Mouse (Mus musculus) adipocyte (in vitro differentiated cells): ENCODE results near the gene Slc39a1.
"Not testable (repeated sequence)": the region's sequence is repeated elsewhere in the genome, so short reads cannot be mapped to it uniquely, and the experiment has no call there.

Source experiments
- DNase-seq: peaks from one replicate; pipeline ENCODE4 v3.0.0-alpha.2; 2016; ENCODE audit warnings: low spot score

The Slc39a1 gene

DNA sequence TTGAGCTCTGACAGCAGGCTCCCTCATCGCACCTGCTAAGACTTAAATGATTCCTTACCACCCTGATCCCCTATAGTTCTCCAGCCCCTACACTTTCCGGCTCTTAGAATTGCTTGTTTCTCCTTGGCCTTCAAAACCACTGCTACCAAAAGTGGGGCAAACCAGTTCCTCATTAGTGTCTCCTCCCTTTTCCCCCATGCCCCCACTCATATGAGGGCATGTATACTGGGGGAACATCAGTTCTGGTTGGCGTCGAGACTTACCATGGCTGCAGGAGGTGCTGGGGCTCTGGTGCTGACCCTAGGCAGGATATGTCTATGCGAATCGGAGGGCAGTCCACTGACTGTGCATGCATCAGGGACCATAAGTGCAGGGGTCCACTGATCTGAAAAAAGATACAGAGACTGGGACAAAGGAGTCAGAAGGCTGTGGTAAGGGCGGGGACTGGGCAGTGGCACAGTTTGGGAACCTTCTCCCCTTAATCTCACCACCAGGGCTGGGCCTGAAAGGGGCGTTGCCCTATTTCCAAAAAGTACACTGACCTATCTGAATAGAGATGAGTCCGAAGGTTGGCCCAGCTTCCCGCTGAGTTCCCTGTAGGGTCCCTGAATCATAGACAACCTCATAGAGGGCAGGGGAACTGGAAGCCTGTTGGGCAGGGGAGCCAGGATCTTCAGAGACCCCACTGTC is 6.2 kb upstream of the Slc39a1 start:
- DNase-seq = no peak

DNA sequence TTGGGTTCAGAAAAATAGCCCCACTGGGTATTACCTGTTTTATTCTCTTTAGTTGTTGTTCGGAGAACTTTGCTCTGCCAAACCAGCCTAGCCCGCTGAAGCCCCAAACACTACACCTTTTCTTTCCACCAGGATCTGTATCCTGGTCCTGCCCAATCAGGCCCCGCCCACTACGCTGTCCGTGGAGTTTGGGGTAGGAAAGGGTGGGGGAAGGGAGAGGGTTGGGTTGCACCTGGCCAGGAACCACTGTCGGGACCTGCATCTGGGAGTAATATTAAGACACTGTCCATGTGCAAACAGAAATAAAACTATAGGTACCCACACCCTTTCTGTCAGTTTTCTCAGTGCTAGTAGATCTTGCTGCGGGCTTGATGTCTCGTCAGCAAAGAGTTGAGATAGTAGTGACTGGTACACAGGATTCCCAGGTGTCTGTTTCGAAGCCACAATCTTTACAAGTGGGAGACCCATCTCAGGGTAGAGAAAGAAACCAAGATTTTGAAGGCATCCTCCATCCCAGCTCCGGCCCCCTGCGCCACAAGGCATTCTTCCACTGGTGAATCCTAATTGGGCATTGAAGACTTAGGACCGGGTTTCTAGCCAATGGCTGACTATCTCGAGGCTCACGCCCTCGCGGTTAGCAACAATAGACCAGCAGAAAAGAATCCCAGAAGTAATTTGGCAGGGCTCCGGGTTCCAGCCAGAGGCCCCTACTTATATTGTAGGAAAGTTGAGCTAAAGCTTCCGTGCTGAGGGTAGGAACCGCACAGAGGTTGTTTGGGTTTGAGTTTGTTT is 4.8 kb upstream of the Slc39a1 start, which contains the start of gene Creb3l4:
Gene Creb3l4 (minus strand): TSS at position 529 of the 792 bp plus-strand sequence.
- no peak for DNase-seq

DNA sequence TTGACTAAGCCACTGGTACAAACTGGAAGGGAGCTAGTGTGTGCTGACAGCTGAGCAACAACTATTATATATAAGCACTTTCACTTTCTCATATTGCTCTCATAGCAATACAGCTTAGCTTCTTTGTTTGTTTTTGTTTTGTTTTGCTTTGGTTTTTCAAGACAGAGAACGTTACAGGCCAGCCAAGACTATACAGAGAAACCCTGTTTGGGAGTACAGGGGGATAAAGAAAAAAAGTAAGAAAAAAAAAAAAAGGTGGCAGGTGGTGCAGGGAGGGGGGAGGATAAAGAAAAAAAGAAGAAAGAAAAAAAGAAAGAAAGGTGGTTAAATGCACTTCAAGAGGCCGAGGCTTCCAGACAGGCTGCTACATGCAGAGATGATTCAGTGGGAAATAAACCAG is 2.6 kb upstream of the Slc39a1 start:
- DNase-seq = peak; percentile 57

DNA sequence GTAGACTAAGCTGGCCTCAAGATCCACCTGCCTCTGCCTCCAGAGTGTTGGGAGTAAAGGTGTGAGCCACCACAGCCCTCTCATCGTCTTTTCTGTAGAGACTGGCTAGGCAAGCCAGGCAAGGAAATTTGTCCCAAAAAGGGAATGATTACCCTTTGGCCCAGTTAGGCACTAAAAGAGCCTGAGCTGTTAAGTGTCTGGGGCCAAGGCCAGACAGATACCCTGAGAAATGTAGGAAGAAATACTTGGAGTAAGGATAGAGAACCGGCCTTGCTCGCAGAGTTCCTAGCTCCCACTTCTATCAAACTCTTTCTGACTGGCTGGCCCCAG is 377 bp upstream of the Slc39a1 start:
- no peak for DNase-seq

DNA sequence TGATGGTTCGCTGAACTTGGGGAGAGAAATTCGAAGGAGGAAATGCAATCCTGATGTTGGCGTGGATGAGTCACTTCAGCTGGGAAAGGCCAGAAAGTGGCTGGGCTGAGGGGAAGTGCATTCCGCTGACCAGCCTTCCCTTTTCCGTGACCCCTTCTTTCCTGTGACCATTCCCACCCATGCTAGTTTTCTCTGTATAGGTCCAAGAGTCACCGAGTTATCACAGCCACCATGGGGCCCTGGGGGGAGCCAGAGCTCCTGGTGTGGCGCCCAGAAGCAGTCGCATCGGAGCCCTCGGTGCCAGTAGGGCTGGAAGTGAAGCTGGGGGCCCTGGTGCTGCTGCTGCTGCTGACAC is 751 bp downstream of the Slc39a1 start:
- DNase-seq = peak; percentile 63

DNA sequence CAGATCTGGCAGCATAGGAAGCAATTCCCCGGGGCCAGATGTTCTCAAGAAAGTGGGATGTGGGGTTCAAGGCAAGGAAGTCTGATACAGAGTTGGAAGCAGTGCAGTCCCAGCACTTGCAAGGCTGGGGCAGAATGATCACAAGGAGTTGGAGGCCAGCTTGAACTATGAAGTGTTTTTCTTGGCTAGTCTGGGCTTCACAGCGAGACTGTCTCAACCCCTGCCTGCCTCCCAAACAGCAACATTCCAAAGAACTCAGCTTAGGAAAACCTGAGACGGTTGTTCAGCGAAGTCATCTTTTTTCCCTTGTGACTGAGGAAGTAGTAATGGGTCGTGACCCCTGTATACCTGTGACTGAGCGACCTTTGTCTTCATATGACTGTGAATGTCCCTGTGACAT is 2.8 kb downstream of the Slc39a1 start:
- DNase-seq = peak; percentile 82

DNA sequence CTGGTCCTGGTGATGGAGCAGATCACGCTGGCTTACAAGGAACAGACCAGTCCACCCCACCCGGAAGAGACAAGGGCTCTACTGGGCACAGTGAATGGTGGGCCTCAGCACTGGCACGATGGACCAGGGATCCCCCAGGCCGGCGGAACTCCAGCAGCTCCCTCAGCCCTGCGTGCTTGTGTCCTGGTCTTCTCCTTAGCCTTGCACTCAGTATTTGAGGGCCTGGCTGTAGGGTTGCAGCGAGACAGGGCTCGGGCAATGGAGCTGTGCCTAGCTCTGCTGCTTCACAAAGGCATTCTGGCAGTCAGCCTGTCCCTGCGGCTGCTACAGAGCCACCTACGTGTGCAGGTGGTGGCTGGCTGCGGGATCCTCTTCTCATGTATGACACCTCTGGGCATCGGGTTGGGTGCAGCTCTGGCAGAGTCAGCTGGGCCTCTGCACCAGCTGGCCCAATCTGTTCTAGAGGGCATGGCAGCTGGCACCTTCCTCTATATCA is 3.8 kb downstream of the Slc39a1 start:
- DNase-seq = not testable (repeated sequence)

DNA sequence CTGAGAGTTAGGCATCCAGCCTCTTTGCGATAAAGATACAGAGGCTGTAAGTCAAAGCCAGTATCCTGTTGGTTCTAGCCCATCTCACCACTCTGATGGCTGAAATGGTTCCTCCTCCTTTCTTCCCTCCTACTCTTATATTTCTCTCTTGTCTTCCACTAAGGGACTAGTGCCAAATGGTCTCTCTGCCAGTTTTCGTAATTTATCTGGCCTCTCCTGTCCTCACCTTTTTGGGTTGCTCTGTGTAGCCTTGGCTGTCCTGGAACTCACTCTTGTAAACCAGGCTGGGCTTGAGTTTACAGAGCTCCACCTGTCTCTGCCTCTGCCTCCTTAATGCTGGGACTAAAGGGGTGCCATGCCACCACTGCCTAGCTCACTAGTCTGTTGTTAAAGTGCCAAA is 4.7 kb downstream of the Slc39a1 start:
- not testable (repeated sequence) for DNase-seq

DNA sequence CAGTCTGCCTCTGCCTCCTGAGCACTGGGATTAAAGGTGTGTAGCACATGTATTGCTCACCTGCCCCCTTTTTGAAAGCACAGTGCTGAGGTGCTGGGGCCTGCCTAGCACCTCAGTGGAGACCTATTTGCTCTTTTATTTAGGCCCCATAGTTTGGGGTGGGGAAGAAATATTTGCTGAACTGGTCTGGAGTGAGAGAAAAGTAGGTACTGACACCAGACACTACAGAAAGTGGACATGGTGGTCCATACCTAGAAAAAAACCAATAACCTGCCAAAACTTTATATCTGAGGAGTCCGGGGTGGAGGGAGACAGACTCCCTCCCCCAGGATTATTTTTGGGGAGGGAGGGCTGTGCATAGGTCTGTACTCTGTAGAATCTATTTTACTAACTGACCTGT is 5.2 kb downstream of the Slc39a1 start:
- DNase-seq = not testable (repeated sequence)

DNA sequence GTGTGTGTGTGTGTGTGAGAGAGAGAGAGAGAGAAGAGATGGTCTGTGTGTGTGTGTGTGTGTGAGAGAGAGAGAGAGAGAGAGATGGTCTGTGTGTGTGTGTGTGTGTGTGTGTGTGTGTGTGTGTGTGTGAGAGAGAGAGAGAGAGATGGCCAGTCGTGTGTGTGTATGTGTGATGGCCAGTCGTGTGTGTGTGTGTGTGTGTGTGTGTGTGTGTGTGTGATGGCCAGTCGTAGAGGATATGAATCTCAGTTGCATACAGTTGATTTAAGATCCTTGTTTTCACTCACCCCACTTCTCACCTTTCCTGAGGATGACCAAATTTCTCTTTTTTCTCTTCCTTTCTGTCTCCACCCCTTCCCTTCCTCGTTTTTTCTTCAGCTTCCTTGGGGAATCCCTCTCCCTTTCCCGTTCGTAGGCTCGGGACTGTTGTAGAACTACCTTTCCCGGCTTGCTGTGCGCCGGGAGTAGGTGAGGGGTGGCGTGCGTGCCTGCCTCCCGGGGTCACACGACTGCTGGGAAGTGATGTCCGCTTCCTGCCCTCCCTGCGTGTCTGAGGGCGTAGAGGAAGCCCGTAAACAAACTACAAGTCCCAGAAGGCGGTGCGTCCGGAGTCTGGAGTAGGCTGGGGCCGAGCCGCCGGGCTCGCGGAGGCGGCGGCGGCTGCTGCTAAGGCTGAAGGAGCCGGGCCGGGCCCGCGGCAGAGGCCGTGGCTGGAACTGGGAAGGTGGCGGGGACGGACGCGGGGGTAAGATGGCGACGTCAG is 5.9 kb downstream of the Slc39a1 start, which contains the start of gene Crtc2:
Gene Crtc2 (plus strand): TSS at position 511 of the 766 bp plus-strand sequence.
- peak; percentile 97 for DNase-seq

DNA sequence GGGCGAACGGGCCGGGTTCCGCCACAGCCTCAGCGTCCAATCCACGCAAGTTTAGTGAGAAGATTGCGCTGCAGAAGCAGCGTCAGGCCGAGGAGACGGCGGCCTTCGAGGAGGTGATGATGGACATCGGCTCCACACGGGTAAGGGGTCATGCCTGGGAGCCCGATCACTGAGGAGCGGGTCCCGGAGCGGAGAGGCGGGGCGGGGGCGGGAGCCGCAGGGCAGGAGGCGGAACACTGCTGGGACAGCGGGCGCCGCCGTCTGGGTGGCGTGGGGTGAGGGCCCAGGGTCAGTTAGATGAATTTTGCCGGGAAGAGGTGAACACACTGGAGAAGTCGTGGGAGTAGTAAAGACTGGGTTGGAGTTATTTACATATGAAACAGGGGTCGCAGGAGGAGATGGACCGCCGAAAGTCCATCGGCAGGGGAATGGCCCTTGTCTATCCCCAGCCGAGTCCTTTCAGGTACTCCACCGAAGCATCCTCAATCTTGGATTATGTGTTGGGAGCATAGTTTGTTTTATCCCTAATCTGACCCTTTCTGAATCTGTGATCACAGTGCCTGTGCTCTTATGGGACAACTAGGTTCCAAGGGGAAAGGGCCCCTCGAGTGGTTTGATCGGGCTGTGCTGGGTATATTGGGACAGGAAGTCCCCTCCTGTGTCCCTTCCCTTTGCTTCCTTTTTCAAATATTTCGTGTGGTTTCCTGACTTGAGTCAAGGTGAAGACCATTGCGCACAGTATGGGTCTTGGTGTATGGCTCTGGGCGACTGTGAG is 6.6 kb downstream of the Slc39a1 start:
- DNase-seq = peak; percentile 63

DNA sequence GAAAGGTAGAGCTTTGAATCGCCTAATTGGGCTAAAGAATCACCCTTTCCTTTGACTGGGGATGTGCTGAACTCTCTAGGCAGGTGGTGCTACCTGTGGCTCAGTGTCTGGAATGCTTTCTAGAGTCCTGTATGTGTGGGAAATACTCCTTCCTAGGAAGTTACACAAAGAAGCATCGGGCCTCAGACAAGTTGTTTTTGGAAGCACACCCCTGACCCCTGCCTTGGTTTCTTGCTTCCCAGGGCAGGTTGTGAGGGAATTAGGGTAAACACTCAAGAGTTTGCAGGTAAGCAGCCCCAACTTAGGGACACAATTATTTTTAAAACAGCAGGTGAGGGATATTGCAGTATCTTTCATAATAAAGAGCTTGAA is 7.2 kb downstream of the Slc39a1 start:
- peak; percentile 44 for DNase-seq

DNA sequence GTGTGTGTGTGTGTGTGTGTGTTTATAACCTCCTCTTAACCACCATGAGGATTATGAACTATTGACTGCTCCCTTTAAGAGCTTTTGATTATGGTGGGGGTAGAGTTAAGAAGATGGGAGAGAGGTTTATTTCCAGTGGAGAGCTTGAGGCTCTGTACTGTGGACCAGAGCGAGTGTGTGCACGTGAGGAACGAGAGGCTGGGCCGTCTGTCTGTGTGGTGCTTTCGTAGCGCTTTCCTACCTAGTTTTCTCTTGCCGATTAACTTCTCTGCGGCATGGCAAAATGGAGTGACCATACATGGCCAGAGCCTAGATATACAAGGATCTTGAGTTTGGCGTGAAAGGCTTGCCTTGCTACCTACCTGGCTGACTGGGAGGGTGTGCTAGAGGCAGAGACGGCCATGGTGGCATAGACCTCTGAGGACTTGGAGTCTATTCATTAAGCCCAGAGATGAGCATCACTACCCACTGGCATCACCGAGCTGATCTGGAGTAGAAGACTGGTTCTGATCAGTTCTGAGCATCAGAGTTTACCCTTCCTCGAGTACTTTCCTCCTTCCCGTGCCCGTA is 7.9 kb downstream of the Slc39a1 start:
- DNase-seq = no peak

DNA sequence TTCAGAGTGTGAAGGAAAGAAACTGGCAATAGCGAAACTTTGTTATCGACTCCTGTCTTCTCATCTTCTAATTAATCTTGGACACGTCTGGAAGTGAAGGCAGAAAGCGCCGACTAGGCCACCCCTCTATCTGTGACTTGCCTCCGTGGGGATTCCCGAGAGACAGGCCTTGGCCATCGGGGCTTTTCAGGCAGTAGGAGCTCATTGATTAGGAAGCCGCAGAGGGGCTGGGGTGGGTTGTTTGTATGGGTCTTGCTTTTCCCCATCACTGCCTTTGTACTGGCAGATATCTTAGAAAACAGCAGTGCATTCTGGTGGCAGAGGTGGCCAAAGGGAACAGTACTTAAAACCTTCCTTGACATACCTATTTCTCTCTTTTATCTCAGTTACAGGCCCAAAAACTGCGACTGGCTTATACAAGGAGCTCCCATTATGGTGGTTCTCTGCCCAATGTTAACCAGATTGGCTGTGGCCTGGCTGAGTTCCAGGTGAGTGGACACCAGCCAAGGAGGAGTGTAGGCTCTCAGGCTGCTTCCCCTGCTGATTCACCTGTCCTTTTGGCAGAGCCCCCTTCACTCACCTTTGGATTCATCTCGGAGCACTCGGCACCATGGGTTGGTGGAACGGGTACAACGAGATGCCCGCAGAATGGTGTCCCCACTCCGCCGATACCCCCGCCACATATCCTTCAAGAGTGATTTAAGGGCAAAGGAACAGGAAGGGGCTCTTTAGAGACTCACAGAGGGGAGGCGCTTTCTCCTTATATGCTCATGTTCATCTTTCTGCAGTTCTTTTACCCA is 9.0 kb downstream of the Slc39a1 start:
- peak; percentile 29 for DNase-seq

DNA sequence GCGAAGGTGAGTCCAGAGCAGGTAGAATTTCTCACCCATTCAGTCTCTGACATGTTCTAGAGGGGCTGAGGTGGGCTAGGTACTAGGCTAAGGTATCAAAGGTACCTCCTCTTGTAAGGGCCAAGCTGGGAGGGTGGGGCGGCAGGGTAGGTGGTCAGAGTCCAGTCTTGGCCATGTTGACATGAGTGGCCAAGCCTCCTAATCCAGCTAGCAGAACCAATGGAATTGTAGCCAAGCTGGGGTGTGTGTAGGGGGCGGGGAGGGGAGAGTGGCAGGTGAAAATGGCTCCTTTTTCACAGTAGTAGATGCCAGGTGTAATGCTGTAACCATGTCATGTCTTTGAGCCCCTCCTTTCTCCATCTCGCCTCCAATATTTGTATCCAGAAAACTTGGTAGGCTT is 10.5 kb downstream of the Slc39a1 start:
- no peak for DNase-seq

DNA sequence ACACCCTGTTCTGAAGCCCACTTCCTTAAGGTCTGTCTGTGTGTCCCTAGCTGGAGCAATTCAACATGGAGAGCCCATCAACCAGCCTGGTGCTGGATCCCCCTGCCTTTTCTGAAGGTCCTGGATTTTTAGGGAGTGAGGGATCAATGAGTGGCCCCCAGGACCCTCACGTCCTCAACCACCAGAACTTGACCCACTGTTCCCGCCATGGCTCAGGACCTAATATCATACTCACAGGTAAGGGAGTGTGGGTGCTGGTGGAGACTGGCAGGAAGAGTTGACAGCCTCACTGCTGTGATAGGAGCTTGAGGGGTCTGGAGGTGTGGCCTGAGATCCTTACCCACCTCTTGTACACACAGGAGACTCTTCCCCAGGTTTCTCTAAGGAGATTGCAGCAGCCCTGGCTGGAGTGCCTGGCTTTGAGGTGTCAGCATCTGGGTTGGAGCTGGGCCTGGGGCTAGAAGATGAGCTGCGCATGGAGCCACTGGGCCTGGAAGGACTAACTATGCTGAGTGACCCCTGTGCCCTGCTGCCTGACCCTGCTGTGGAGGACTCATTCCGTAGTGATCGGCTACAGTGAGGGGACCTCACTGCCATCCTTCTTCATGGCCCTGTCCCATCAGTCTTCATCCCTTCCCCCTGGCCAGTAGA is 15.3 kb downstream of the Slc39a1 start:
- DNase-seq = no peak

DNA sequence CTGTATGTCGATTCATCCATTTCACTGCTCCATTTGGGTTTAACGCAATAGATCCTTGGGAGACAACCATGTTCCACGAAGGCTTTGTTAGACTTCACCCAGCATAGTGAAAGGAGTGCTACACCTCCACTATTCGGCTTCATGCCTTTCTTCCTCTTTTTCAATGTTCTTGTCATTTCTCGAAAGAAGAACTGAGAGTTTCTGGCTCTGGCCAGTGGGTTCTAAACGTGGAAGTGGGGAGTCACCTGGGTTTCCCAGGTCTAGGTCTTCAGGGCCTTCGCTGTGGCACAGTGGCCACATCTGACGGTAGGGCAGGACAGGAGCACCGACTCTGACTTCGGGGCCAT is 16.7 kb downstream of the Slc39a1 start:
- no peak for DNase-seq

DNA sequence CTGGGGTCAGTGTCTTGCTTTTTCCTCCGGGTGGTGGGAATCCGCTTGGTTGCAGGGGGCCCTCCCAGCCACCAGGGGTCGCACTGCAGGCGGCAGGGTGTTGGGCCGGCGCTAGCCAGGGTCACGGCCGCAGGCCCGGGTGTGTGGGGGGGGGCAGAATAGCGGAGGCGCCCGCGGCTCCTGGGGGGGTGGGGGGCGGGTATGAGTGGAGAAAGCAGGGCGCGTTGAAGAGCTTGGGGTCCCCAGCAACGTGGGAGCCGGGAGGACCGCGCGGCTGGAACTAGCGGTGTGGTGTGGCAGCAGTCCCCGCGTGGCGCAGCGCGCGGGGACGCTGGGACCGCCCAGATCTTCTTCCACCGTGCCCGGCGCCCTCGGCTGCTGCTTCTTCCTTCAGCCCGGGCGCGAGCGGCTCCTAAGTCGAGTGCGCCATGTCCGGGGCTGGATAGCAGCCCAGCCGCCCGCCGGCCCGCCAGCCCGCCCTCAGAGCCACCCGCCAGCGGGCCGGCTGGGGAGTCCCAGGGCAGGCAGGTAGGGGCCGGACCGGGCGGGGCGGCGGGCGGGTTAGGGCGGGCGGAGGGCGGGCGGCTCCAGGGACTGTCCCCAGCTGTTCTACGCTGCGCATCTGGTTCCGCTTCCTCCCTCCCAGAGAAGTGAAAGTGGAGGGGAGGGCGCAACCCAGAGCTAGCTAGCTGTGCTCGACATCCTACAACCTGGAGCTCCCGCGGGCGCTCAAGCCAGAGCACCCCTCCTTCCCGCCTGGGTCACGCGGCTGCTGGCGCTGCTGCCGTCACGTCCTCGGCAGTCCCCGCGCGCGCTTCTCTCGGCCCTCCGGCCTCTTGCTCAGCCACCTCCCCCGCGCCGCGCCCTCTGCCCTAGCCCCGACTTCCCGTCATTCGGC is 17.3 kb downstream of the Slc39a1 start, which contains the start of gene Dennd4b:
Gene Dennd4b (plus strand): TSS at position 152 of the 898 bp plus-strand sequence.
- DNase-seq = peak; percentile 91
